Mouse (Mus musculus): ENCODE measurements around the gene Lat2. TPM values are rescaled to one million over a fixed set of nuclear protein-coding genes. Genes with fewer than 3 reads are reported as not detected.

The Lat2 gene
- polyA plus RNA-seq, 1 experiment: not detected

- 84% methylated on average over 3 of the region's 3 CpGs for WGBS
- Histone ChIP-seq H3K27ac (ENCODE audit: insufficient read depth, low read depth, low read length) (0 out of 2 replicates have a peak overlapping the region, but pooled peaks have one; percentile 49), H3K4me1 (ENCODE audit: control insufficient read depth, insufficient read depth, low read length) (peaks cover 21% of the 10 kb centered on the region), H3K4me3 (ENCODE audit: insufficient read depth, low read depth, low read length) (no peak overlapping the region)
- no peak for TF ChIP-seq POLR2A (IDR thresholded peaks at IDR 0.05; ENCODE audit: insufficient read depth, low read depth, low read length)
Measured at GRCm38 (mm10) chr5:134568030-134568429, 46.8 kb downstream of the Lat2 start.

- H3K4me3 ChIP-seq (ENCODE audit: insufficient read depth, low read depth, low read length): no peak overlapping the region
- peaks cover 20% of the 10 kb centered on the region for H3K4me1 ChIP-seq (ENCODE audit: control insufficient read depth, insufficient read depth, low read length)
- WGBS: 82% methylated on average over 4 of the region's 4 CpGs
- no peak overlapping the region for H3K27ac ChIP-seq (ENCODE audit: insufficient read depth, low read depth, low read length)
- no peak for TF ChIP-seq POLR2A (IDR thresholded peaks at IDR 0.05; ENCODE audit: insufficient read depth, low read depth, low read length)
- TF ChIP-seq CTCF (IDR thresholded peaks at IDR 0.05; ENCODE audit: insufficient read depth, low read depth, low read length): no peak
Measured at GRCm38 (mm10) chr5:134567445-134567844, 47.4 kb downstream of the Lat2 start.

- H3K4me3 ChIP-seq (ENCODE audit: insufficient read depth, low read depth, low read length): no peak overlapping the region
- H3K4me1 ChIP-seq (ENCODE audit: control insufficient read depth, insufficient read depth, low read length): peaks cover 17% of the 10 kb centered on the region
- no peak overlapping the region for H3K27ac ChIP-seq (ENCODE audit: insufficient read depth, low read depth, low read length)
- 93% methylated on average over 6 of the region's 6 CpGs for WGBS
- TF ChIP-seq POLR2A (IDR thresholded peaks at IDR 0.05; ENCODE audit: insufficient read depth, low read depth, low read length): no peak
- TF ChIP-seq CTCF (IDR thresholded peaks at IDR 0.05; ENCODE audit: insufficient read depth, low read depth, low read length): no peak
Measured at GRCm38 (mm10) chr5:134565696-134566095, 49.1 kb downstream of the Lat2 start.

- no peak overlapping the region for H3K4me3 ChIP-seq (ENCODE audit: insufficient read depth, low read depth, low read length)
- TF ChIP-seq CTCF (IDR thresholded peaks at IDR 0.05; ENCODE audit: insufficient read depth, low read depth, low read length) (no peak), POLR2A (IDR thresholded peaks at IDR 0.05; ENCODE audit: insufficient read depth, low read depth, low read length) (no peak)
- H3K4me1 ChIP-seq (ENCODE audit: control insufficient read depth, insufficient read depth, low read length): peaks cover 17% of the 10 kb centered on the region
- H3K27ac ChIP-seq (ENCODE audit: insufficient read depth, low read depth, low read length): no peak overlapping the region
- 91% methylated on average over 2 of the region's 2 CpGs for WGBS
Measured at GRCm38 (mm10) chr5:134564272-134564671, 50.6 kb downstream of the Lat2 start.

GRCm38 (mm10) chr5:134560450-134561171, 54.2 kb downstream of the Lat2 start:
- 87% methylated on average over 16 of the region's 16 CpGs for WGBS
- Histone ChIP-seq H3K4me3 (ENCODE audit: insufficient read depth, low read depth, low read length) (no peak overlapping the region), H3K4me1 (ENCODE audit: control insufficient read depth, insufficient read depth, low read length) (peaks cover 12% of the 10 kb centered on the region), H3K27ac (ENCODE audit: insufficient read depth, low read depth, low read length) (no peak overlapping the region)
- TF ChIP-seq CTCF (IDR thresholded peaks at IDR 0.05; ENCODE audit: insufficient read depth, low read depth, low read length) (no peak), POLR2A (IDR thresholded peaks at IDR 0.05; ENCODE audit: insufficient read depth, low read depth, low read length) (no peak)

- Histone ChIP-seq H3K27ac (ENCODE audit: insufficient read depth, low read depth, low read length) (no peak within 1 kb of the TSS), H3K4me1 (ENCODE audit: control insufficient read depth, insufficient read depth, low read length) (peaks cover 17% of the 10 kb centered on the region), H3K4me3 (ENCODE audit: insufficient read depth, low read depth, low read length) (no peak within 1 kb of the TSS)
- TF ChIP-seq CTCF (IDR thresholded peaks at IDR 0.05; ENCODE audit: insufficient read depth, low read depth, low read length) (no peak), POLR2A (IDR thresholded peaks at IDR 0.05; ENCODE audit: insufficient read depth, low read depth, low read length) (no peak)
- WGBS: 95% methylated on average over 7 of the region's 7 CpGs
Measured at GRCm38 (mm10) chr5:134560071-134560449, 54.8 kb downstream of the Lat2 start, which contains the start of gene Syna. Gene Syna, minus strand, starts transcription at chr5:134560171.

- peak overlapping the region; percentile 63; the same call in 1 of the 2 replicates for H3K27ac ChIP-seq (ENCODE audit: insufficient read depth, low read depth, low read length)
- WGBS: 14% methylated on average over 20 of the region's 20 CpGs
- TF ChIP-seq POLR2A (IDR thresholded peaks at IDR 0.05; ENCODE audit: insufficient read depth, low read depth, low read length) (no peak), CTCF (IDR thresholded peaks at IDR 0.05; ENCODE audit: insufficient read depth, low read depth, low read length) (no peak)
Measured at GRCm38 (mm10) chr5:134555463-134556164, 59.2 kb downstream of the Lat2 start.

GRCm38 (mm10) chr5:134553951-134554546, 60.8 kb downstream of the Lat2 start:
- TF ChIP-seq CTCF (IDR thresholded peaks at IDR 0.05; ENCODE audit: insufficient read depth, low read depth, low read length) (no peak), POLR2A (IDR thresholded peaks at IDR 0.05; ENCODE audit: insufficient read depth, low read depth, low read length) (no peak)
- WGBS: 79% methylated on average over 5 of the region's 5 CpGs
- Histone ChIP-seq H3K4me1 (ENCODE audit: control insufficient read depth, insufficient read depth, low read length) (peaks cover 25% of the 10 kb centered on the region), H3K4me3 (ENCODE audit: insufficient read depth, low read depth, low read length) (no peak overlapping the region), H3K27ac (ENCODE audit: insufficient read depth, low read depth, low read length) (no peak overlapping the region)

More at GRCm38 (mm10) chr5:134555463-134556164, 59.2 kb downstream of the Lat2 start:
- Histone ChIP-seq H3K4me3 (ENCODE audit: insufficient read depth, low read depth, low read length) (peak overlapping the region; percentile 15), H3K4me1 (ENCODE audit: control insufficient read depth, insufficient read depth, low read length) (peaks cover 17% of the 10 kb centered on the region)
